Mouse (Mus musculus) liver (tissue): ENCODE data around the gene Galnt16.
A peak's percentile ranks its signal among the peaks of the same experiment; 100 is the strongest.

Experiments used
- DNase-seq: peaks from one replicate; pipeline ENCODE4 v3.0.0-alpha.2; 2020; ENCODE audit warnings: mixed read lengths

Gene Galnt16

DNA sequence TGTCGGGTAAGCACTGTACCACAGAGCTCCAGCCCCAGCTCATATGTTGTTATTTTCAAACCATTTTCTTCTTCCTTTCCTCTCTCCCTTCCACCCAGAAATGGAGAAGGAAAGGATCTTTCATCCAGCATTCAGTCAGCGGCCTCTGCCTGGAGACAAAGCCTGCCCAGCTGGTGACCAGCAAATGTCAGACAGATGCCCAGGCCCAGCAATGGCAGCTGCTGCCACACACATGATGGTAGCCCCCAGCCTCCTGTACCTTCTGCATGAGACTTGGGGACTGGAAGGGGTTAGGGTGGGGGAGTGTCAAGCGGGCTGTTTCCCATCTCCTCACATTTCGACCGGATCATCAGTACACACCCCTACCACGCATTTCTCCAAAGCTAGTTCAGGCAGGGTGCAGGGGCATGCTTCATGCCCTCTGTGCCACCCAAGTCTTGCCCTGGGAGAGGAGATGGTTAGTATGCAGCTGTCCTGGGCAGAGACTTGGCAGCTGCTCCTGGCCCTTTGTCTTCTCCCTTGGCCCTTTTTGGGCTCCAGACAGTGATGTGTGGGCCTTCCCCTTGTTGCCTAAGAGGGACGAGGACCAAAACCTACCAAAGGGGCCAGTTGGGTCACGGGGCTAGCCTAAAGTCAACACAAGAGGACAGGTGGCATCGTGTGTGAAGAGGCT, 83.7 kb downstream of the Galnt16 start:
- no peak for DNase-seq

DNA sequence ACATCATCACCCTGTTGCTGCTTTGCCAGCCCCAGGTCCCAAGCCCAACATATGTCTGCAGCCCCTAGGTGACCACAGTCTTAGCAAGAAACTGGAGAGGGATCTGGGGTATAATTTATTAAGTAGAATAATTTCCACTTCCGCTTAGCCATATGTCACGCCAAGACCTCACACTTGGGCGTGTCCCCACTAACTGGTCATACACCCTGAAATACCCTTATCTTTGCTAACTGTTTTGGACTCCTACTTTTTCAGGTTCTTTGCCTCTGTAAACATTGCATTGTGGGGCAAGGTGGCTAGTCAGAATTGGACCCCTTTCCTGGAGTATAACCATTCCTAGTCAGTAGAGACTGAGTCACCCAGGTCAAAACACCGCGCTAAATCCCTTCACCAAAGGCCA, 84.4 kb downstream of the Galnt16 start:
- no peak for DNase-seq

DNA sequence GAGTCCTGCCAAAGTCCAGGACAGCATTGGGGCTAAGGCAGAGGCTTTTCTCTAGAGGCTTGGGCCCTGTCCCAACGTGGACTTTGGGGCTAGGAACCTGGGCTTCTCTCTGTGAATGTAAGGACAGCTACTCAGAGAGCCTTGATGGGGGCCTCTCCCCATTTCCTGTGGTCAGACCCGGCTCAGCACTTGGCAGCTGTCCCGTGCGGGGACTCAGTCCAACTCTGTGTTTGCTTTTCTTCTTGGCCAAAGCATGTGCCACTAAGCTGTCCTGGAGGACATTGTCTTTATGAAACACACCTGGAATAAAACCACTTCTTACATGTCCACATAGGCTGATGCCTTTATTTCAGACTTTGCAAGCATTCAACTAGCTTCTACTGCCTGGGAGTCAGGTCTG, 85.5 kb downstream of the Galnt16 start:
- peak; percentile 41 for DNase-seq

DNA sequence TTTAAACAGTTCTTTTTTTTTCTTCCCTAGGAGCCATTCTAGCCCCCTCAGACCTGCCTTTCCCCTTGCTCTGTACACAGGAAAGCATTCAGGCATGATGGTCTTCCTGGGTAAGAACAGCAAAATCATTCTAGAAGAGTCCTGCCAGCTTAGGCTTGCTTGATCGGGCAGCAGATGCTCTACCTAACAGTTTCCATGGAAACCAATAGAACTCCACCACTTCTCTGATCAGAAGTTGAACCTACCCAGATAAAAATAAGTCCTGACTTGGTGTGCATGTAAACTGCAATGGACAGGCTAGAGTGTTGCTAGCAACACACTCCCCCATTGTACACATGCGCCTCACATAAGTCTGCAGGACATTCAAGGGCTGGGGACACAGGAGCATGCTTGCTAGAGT, 86.1 kb downstream of the Galnt16 start:
- DNase-seq: no peak

DNA sequence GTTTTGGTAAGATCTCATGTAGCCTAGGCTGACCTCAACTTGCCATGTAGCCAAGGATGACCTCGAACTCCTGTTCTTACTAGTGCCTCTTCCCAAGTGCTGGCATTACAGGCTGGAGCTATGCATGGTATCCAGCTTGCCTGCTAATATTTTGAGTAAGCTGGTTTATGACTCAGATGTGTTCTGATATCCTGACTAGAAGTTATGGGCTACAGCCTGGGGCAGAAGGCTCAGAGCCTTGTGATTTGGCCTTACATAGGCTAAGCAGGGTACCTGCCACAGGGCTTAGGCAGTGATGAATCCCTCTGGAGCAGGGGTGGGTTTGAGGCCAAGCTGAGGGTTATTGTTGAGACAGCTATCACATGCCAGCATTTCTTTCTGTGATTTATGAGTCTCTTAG, 90.5 kb downstream of the Galnt16 start:
- no peak for DNase-seq

DNA sequence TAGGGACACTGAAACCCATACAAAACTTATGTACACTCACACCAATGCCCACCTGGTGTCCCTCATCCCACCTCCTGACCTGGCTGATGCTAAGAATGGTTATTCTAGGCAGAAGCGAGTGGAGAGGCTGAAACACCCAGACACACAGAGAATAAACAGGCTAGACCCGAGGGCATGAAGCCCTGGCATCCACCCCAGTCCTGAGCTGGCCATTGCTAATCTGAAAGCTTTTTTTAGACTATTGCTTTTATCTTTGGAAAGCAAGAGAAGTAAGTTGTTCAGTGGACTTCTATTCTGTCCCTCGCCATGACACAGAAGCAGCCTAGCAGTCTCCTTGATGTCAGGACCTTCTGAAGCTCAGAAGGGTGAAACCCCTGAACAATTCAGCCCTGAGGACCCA, 91.9 kb downstream of the Galnt16 start:
- no peak for DNase-seq

DNA sequence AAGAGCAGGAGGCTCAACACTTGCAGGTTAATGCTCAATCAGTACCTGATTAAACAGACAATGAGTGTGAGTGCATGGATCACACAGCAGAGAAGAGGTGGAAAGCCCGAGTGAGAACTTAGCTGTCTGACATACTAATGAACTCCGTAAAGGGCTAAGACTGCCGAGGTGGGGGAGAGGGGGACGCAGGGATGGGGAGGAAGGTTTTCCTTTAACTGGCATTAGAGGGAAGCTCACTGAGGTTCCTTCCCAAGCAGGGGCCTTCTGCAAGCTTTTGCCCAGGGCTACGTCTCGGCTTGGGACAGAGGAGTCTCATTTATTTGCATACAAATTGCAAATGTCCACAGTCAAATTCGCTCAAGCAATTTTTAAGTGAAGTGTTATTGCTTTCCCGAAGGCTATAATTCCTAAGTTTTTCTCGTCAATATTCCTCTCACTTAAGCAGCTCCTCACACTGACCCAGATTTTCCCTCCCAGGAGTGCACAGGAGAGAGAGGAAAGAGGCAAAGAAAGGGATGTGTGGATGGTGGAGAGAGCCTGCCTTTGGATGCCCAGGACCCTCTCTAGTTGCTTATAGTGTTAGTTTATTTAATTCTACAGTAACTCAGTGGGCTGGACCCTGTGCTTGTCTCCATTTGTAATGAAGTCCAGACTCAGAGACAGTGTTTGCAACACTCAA, 94.2 kb downstream of the Galnt16 start:
- DNase-seq: no peak

DNA sequence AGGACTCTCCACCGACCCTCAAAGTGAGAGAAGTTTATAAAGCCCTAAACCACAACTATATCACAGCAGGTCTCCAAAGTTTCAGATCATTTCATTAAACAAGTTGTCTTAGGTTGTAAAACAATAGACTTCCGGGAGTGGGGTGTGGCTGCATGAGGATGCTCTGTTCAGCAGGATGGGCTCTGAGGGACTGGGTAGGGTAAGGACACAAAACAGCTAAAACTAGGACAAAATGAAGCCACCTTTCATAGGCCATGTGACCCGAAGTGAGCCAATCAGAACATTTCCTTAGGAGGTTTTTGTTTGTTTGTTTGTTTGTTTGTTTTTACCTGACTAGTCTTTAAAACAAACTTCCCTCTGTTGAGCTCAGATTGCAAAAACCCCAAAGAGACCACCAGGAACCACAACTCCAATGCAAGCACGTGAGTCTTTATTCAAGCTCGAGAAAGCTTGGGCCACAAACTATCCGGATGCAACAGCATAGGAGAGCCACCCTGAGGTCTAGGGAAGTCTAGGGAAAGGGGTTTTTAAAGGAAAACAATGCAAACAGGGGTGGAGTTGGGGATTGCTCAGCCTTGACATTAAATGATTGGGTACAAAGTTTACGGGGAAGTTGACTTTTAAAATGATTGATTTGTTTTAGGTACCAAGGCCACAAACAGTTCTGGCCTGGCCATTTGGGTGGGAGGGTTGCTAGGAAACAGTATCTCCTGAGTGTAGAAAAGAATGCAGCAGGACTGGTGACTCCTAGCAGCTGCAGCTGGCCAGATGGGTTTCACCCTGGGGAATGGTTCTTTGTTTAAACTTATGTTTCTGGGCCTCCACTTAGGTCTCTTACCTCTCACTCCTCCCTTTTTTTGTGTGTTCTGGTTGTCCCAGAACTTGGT, 97.5 kb downstream of the Galnt16 start:
- DNase-seq: no peak

DNA sequence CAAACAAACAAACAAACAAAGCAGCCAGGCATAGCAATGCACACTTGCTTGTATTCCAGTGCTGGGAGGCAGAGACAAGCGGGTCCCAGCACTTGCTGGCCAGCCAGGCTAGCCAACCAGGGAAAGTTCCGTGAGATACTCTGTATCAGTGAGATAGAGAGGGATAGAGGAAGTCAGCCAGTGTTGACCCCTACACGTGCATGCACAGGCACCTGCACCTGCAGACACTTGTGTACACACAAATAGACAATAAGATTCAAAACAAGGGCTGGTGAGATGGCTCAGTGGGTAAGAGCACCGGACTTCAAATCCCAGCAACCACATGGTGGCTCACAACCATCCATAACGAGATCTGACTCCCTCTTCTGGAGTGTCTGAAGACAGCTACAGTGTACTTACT, 102.4 kb downstream of the Galnt16 start:
- no peak for DNase-seq

DNA sequence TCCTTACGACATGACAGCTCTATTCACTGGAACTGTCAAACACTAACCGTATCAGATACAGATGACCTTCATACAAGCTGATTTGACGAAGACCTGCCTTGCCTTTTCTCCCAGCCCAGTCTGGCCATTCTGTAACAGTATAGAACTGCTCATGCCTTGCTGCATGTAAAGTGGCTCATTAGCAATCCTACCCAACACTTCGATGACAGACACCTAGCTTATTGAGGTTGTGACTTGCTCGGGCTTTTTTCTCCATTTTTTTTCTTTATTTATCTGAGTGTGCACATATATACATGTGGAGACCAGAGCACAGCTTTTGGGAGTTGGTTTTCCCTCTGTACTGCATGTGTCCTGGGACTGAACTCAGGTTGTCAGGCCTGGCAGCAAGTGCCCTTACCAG, 113.7 kb downstream of the Galnt16 start:
- no peak for DNase-seq

DNA sequence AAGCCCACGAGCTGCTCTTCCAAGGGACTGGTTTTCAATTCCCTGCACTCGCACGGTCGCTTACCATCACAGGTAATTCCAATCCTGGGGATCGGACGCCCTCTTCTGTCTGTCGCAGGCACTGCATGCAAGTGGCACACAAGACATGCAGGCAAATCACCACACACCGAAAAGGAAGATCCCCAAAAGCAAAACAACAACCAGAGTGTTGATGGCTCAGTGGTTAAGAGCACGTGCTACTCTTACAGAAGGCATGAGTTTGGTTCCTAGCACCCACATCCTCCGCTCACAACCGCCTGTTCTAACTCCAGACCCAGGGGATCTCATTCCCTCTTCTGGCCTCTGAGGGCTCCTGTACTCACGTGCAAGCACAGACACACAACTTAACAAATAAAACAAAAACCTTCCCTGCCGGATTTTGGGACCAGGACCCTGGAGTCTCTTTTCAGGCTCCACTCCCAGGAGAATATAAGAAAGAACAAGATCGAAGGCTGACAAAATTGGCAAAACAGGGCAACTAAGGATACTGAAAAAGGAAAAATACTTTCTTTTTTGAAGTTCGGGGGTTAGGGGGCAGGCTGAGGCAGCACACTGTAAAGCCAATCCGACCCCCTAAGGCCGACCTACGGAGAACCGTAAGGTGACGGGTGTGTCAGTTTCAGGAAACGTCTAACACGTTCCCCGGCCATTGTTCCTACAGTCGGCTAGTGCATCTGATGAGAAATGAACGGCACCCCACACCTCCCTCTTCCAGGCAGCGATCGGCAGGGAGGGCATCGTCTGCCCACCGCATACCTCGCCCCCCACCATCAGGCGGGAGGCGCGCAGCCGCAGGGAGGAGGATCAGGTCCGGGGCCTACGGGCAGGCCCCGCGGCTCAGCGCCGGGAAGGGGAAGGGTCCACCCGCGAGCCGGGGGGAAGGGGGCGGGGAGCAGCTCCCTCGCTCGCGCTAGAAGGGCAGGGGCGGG, 124.9 kb downstream of the Galnt16 start:
- DNase-seq: peak; percentile 87

DNA sequence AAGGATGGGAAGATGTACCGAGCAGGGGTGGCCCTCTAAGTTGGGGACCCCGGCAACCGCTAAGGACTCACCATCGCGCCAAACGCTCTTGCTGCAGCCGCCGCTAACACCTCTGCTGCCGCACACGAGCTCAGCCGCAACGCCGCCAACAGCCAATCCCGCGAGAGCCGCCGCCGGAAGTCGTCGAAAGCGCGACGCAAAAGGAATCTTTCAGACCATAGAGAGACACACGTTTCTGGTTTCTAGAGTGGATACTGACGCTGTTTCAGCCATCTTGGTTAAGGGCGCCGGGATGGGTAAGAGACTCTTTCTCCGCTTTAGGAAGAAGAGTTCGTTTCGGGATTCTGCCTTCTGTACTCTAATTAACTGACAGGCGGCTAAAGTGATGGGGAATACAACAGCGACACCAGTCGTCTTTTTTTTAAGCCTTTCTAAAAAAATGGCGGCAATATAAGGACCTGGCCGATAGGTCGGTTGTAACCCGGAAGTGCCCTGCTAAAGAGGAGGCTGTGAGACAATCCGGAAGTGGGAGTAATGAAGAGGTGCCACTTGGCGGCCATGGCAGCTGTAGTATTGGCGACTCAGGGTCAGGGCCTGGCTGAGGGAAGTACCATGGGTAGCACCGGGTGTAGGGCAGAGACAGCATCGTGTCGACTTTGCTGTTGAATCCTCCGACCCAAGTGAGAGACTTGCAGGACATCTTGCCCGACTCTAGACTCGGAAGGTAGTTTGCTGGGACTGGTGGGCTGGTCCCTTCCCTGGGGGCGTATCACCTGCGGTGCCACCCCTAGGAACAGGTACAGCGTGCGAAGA, 125.8 kb downstream of the Galnt16 start, which contains the start of the genes Slc39a9 and Erh:
Slc39a9 (plus strand) TSS at position 191 of the 813 bp plus-strand sequence.
Erh (minus strand) TSS at position 649 of the 813 bp plus-strand sequence.
- peak; percentile 93 for DNase-seq

DNA sequence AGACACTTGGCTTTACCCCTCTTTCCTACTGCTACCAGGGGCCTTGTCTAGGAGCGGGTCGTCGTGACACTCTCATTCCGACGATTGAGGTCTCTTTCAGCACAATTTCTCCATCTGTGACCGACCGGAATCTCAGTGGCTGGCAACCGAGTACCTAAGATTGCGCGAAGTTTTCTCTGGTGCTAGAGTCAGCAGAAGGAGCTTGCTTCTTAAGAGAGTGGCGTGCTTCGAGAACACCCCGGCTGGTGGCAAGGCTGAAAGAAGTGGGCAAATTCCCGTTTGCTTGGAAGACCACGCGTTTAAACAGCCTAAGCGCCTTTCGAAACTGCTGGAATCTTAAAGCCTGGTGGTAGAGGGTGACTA, 126.4 kb downstream of the Galnt16 start:
- DNase-seq: peak; percentile 7

DNA sequence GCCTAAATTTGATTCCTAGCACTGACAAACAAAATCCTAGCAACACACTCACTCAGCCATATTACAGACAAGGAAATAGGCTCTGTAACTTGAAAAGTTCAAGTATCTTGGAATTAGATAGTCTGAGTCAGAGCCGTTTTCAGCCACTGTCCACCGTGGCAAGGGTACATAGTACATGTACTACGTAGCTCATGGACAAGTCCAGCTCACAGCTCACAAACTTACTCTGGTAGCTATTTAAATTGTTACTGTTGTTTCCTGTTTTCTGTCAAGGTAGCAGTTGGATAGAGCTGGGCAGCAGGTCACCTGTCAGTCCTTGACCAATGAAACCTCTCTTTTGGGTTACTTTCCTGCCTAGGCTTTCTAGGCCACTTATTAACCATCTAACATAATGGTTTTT, 128.3 kb downstream of the Galnt16 start:
- DNase-seq: no peak

DNA sequence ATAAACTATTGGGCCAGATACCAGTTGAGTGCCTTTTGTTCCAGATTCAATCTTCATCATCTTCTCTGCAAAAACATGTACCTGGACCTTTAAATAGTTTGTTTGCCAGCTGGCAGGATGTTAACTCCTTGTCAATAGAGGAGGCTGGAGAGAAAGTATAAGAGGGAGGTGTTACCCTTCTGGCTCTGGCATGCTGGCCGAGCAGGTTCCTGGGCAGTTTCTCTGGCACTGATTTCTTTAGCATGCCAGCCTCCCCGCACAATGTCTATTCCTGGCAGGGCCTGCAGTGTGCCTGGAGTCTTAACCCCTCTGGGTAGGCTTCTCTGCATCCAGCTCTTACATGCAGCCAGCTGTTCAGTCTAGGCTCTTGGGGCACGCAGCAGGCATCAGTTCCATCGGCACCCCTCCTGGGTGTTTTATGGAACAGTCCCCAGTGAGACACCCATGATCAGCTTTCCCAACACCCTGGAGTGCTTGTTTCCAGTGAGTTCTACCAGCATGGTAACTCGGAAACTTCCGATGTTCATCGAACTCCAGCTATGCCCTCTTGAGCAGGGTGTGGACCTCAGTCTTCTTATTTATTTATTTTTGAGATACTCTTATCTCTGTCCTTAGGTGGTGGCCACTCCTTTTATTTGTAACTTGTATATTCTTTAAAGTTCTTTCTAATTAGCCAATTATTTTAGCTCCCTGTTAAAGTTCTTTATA, 136.0 kb downstream of the Galnt16 start:
- no peak for DNase-seq

DNA sequence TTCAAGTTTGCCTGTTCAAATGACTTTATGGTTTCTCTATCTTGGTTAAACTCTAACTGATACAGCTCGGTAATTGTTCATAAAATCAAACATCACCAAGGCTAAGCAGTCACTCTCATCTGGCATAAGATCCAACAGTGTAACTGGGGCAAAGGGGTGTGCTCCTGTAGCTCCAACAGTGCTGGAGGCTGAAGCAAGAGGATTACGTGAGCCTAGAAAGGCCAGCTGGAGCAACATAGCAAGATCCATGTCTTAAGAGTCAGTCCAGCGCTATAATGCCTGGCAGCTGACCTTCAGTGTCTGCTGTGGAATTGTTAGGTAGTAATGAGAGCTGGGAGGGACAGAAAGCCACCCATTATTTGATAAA, 136.6 kb downstream of the Galnt16 start:
- no peak for DNase-seq

DNA sequence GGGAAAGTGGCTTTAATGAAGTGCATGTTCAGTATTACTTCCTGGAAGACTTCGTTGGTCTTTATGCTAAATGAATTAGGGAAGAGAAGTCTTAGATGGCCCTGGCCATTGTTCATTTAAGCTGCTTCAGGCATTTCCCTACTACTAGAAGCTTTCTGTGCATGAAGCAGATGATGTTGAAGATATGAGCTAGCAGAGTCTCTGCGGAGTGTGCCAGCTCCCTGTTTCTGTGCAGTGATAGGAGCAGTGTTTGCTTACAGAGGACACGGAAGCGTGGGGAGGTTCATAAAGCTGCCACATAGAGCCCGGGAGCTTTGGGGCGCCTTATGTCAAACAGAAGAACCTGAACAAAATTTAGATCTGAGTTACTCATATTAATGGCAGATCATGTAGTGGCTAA, 140.6 kb downstream of the Galnt16 start:
- no peak for DNase-seq

DNA sequence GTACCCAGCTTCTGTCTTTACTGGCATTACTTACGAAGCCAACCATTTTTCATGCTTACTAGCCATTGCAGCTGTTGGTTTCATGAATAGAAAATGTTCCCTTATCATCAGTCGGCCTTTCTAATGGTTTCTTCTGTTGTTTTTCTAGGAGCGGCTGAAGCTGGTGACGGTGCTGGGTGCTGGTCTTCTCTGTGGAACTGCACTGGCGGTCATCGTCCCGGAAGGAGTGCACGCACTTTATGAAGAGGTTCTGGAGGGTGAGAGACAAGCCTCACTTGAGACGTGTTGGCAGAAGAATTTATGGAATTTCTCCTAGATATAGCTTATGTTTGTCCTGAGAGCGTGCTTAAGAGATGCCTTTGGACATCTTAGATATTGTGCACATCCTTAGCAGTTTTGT, 144.2 kb downstream of the Galnt16 start:
- DNase-seq: no peak

DNA sequence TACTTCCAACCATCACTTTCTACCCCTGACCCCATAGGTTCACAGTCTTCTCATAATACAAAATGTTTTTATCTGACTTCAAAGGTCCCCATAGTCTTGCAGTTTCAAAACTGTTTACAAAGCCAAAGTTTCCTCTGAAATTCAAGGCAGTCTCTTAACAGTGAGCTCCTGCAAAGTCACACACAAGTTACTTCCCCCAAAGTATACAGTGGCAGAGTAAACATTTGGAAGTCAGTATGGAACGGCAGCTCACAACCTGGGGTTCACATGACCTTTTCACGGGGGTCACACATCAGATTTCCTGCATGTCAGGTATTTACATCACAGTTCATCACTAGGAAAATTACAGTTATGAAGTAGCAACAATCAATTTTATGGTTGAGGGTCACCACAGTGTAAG, 145.9 kb downstream of the Galnt16 start:
- DNase-seq: no peak

DNA sequence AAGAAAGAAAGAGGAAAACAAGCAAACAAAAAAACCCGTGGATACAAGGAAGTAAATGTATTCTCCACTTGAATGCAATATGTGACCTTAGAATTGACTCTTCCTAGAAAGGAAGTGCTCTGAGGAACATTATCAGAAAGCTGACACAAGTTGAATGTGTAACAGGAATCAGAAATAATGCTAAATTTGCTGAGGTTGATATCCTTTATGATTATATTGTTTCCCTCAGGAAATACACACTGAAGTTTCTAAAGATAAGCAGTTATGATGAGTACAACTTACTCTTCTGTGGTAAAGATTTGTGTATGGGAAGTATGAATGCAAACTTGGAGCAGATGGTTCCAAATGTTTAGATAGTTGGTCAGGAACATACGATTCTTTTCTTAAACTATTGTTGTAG, 150.3 kb downstream of the Galnt16 start:
- no peak for DNase-seq

DNA sequence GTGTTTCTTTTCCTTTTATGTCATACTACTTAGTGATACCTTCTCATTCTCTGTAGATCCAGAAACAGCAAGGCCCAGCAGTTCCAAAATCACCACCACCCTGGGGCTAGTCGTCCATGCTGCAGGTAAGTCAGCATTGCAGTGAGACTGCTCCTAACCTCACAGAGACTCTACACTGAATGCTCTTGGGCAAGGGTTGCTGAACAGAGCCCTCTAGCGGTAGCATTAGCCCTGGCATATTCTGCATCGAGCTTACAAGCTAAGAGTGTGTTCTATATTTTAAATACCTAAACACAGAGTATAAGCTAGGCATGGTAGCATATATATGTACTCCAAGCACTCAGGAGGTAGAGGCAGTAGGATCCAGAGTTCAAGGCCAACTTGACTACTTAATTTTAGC, 155.1 kb downstream of the Galnt16 start:
- DNase-seq: peak; percentile 68
